Mouse (Mus musculus) forebrain, postnatal 0 days (tissue): ENCODE results near the gene Snx29. TPM values are rescaled to one million over a fixed set of nuclear protein-coding genes. Genes with fewer than 3 reads are reported as not detected.
"Not testable (repeated sequence)": the region's sequence is repeated elsewhere in the genome, so short reads cannot be mapped to it uniquely, and the experiment has no call there.

Experiments used
- ATAC-seq: fragments of 200-750 bp; cut with Nextera tagmentation; 2 replicates; pipeline ENCODE4 v1.8.0; 2017; ENCODE audit warnings: mild to moderate bottlenecking, moderate library complexity
- DNase-seq: peaks from one replicate; pipeline ENCODE4 v3.0.0-alpha.2; 2015
- H3K27ac ChIP-seq: fragments of 300-500 bp; sonication (generic); 2 replicates; pipeline ENCODE4 v1.5.1; 2014; ENCODE audit warnings: low read depth, mild to moderate bottlenecking, antibody characterized with exemption, low read length, moderate library complexity, mixed read lengths
- H3K27me3 ChIP-seq: fragments of 300-500 bp; sonication (generic); 2 replicates; pipeline ENCODE4 v1.6.1; 2014; ENCODE audit warnings: mild to moderate bottlenecking, low read length, mixed read lengths; ENCODE audit not compliant: insufficient read depth
- H3K36me3 ChIP-seq: fragments of 300-500 bp; sonication (generic); 2 replicates; pipeline ENCODE4 v1.6.1; 2014; ENCODE audit warnings: mild to moderate bottlenecking, moderate library complexity; ENCODE audit not compliant: insufficient read depth
- H3K4me1 ChIP-seq: fragments of 300-500 bp; sonication (generic); 2 replicates; pipeline ENCODE4 v1.6.1; 2014; ENCODE audit warnings: antibody characterized with exemption; ENCODE audit not compliant: insufficient read depth
- H3K4me2 ChIP-seq: fragments of 300-500 bp; sonication (generic); 2 replicates; pipeline ENCODE4 v1.6.1; 2014; ENCODE audit warnings: low read depth, mild to moderate bottlenecking, moderate library complexity
- H3K4me3 ChIP-seq: fragments of 300-500 bp; sonication (generic); 2 replicates; pipeline ENCODE4 v1.5.1; 2014; ENCODE audit warnings: low read depth, low read length, mixed read lengths
- H3K9ac ChIP-seq: fragments of 300-500 bp; sonication (generic); 2 replicates; pipeline ENCODE4 v1.6.1; 2014; ENCODE audit warnings: mild to moderate bottlenecking
- H3K9me3 ChIP-seq: fragments of 300-500 bp; sonication (generic); 2 replicates; pipeline ENCODE4 v1.6.1; 2016; ENCODE audit warnings: low read length
- CTCF ChIP-seq: sonication (generic); IDR thresholded peaks from 2 replicates; pipeline ENCODE4 v1.5.1; 2016; ENCODE audit warnings: antibody characterized with exemption, control low read depth, low read depth
- WGBS: fragments of 180-500 bp; shearing (Covaris S2); extraction: QIAGEN DNeasy Blood & Tissue Kit; methylation state at CpG from one replicate; pipeline ENCODE4 v1.1.7; 2014; 5-methylcytosine and 5-hydroxymethylcytosine counted together
- polyA plus RNA-seq: library from polyadenylated mRNA; unstranded; fragments of >200 nt; fragmentation: Nextera tagmentation; extraction: Ambion mirVana; gene quantifications from 2 replicates; pipeline ENCODE4 v1.2.1, GENCODE M21; 2015
- total RNA-seq: library from RNA; depleted of rRNA; stranded (reverse); fragments of >200 nt; gene quantifications from 2 replicates; pipeline ENCODE4 v1.2.3, GENCODE M21; 2014

Snx29 gene
- total and polyA plus RNA-seq, 2 experiments from 2014 or later, result 5.8 to 20.6 TPM

DNA sequence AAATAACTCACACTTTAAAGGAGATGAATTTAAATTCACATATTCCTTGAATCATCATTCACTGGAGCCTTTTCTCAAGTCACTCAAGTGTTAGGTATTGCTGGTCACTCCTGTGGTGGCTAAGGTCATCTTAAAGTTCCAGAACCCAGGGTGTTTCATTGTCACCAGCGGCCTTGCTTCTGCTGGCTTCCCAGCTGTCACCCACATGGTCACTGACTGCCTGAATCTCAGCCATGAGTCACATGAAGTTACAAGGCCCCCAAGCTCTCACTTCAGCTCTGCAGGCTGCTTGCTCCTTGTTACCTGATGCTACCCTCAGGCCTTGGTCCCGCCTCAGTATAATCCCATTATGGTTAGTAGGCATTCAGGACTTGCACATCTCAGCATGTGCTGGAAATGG lies 247.4 kb downstream of the Snx29 start:
- H3K9ac ChIP-seq, result no peak overlapping the region
- H3K9me3 ChIP-seq, result no peaks in the 10 kb centered on the region
- H3K27me3 ChIP-seq, result no peaks in the 10 kb centered on the region
- 62% methylated on average over 2 of the region's 2 CpGs for whole genome bisulfite sequencing
- H3K4me1 ChIP-seq, result no peaks in the 10 kb centered on the region
- DNase-seq, result no peak
- no peak overlapping the region for H3K27ac ChIP-seq
- peaks cover 13% of the 10 kb centered on the region for H3K36me3 ChIP-seq
- no peak for TF ChIP-seq CTCF
- no peak overlapping the region for H3K4me3 ChIP-seq
- H3K4me2 ChIP-seq, result no peak overlapping the region
- ATAC-seq, result no peak

DNA sequence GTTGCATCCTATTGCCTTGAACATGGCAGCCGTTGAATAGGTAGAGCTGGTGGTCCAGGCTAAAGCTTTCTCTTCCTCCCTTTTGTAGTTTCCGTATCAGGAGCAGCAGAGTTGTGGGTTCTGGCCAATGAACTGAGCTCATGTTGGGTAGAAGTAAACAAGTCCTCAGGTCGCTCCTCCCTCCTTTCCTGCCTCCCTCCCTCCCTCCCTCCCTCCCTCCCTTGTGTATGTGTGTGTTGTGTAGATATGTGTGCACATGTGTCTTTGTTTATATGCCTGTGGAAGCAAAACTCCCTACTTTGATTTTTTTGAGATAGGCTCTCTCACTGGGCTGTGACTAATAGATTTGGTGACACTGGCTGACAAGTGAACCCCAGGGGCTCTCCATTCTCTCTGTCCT lies 251.8 kb downstream of the Snx29 start:
- Histone ChIP-seq H3K27me3 (no peaks in the 10 kb centered on the region), H3K9me3 (no peaks in the 10 kb centered on the region), H3K4me2 (no peak overlapping the region), H3K4me3 (no peak overlapping the region), H3K36me3 (peaks cover 13% of the 10 kb centered on the region), H3K9ac (no peak overlapping the region), H3K27ac (no peak overlapping the region), H3K4me1 (peaks cover 2% of the 10 kb centered on the region; the same call in 1 of the 2 replicates)
- no peak for TF ChIP-seq CTCF
- no peak for ATAC-seq
- no peak for DNase-seq
- WGBS, result 84% methylated on average over 3 of the region's 3 CpGs

- WGBS, result 62% methylated on average over 3 of the region's 3 CpGs
- not testable (repeated sequence) for ATAC-seq, H3K4me2 ChIP-seq, H3K9me3 ChIP-seq, H3K4me3 ChIP-seq, DNase-seq, H3K27ac ChIP-seq, H3K27me3 ChIP-seq, H3K9ac ChIP-seq
- H3K36me3 ChIP-seq, result peaks cover 13% of the 10 kb centered on the region
- H3K4me1 ChIP-seq, result peaks cover 13% of the 10 kb centered on the region; the same call in 1 of the 2 replicates
Observed at GRCm38 (mm10) chr16:11575733-11576132, 253.0 kb downstream of the Snx29 start.

DNA sequence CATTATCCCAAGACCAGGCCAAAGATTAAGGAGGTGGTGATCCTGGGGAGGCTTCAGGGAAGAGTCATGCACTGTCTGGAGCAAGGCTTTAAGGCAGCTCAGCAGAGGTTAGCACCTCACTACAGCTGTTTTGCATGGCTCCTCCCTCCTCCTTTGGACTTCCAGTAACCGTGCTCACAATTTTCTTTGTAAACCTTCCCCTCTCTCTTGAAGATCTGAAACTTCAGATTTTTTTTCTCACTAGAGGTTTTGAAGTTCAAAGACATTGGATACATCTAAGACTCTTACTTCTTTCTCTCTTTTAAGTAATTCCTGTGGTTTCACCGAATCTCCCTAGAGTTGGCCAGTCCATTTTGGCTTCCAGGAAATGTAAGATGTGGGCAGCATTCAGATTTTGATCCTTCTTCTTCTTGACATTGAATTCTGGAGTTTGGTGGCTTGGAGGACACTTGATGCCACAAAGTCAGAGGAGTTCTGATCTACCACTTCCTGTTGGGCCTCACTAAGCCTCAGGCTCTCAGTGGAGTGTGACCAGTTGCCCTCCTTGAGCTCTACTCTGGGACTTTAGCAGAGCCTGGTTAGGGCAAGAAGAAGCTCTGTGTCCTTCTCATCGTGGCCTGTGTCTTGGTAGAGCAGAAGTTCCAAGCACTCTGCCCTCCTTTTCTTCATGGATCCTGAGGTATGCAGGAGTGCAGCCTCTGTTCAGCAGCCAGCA lies 255.0 kb downstream of the Snx29 start:
- DNase-seq (no peak), ATAC-seq (no peak)
- Histone ChIP-seq H3K4me1 (peaks cover 13% of the 10 kb centered on the region; the same call in 1 of the 2 replicates), H3K4me3 (no peak overlapping the region), H3K4me2 (no peak overlapping the region), H3K27ac (no peak overlapping the region), H3K9me3 (no peaks in the 10 kb centered on the region), H3K36me3 (peaks cover 3% of the 10 kb centered on the region; the same call in 1 of the 2 replicates), H3K27me3 (no peaks in the 10 kb centered on the region), H3K9ac (no peak overlapping the region)
- TF ChIP-seq CTCF, result no peak
- 80% methylated on average over 3 of the region's 3 CpGs for WGBS

GRCm38 (mm10) chr16:11579676-11580098 lies 257.0 kb downstream of the Snx29 start:
- Histone ChIP-seq H3K4me1 (peaks cover 13% of the 10 kb centered on the region; the same call in 1 of the 2 replicates), H3K4me3 (no peak overlapping the region), H3K27ac (no peak overlapping the region), H3K9ac (no peak overlapping the region), H3K4me2 (no peak overlapping the region), H3K36me3 (no peaks in the 10 kb centered on the region), H3K27me3 (no peaks in the 10 kb centered on the region), H3K9me3 (no peaks in the 10 kb centered on the region)
- peak; percentile 87 for TF ChIP-seq CTCF
- DNase-seq (peak; percentile 71), ATAC-seq (peak; percentile 90)
- 34% methylated on average over 4 of the region's 4 CpGs for WGBS

DNA sequence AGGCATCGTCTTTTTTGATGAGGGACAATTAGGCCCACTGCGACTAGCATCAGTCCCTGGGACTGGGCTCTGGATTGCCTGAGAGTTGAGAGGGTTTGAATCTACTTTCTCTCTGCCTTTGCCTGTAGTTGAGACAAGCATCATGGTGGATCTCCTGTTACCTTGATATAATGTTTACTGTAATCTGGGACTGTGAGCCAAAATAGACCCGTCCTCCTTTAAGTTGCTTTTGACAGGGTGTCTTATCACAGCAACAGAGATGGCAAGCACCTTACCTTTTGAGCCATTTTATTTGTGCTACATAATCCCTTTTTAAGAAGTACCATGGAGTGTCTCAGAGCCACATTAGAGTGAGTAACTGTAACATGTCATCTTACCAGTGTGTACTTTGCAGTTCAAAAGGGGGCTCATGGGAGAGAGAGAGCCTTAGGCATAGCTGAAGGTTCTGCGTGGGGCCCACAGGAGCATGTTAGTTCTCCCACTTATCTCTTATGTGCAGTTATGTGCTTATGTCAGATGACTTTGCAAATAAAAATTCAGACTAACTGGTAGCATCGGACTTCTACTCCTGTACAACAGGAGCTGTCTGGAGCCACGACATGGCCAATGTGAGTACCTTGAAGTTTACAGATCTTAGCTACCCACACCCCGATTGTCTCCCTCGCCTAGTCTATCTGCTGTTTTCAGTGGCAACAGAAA lies 261.4 kb downstream of the Snx29 start:
- no peak for ATAC-seq
- no peaks in the 10 kb centered on the region for H3K9me3 ChIP-seq
- no peak for TF ChIP-seq CTCF
- H3K27ac ChIP-seq, result no peak overlapping the region
- no peaks in the 10 kb centered on the region for H3K36me3 ChIP-seq
- no peaks in the 10 kb centered on the region for H3K27me3 ChIP-seq
- 95% methylated on average over 8 of the region's 8 CpGs for WGBS
- no peak overlapping the region for H3K4me2 ChIP-seq
- DNase-seq, result no peak
- H3K4me3 ChIP-seq, result no peak overlapping the region
- no peak overlapping the region for H3K9ac ChIP-seq
- H3K4me1 ChIP-seq, result peaks cover 13% of the 10 kb centered on the region; the same call in 1 of the 2 replicates

DNA sequence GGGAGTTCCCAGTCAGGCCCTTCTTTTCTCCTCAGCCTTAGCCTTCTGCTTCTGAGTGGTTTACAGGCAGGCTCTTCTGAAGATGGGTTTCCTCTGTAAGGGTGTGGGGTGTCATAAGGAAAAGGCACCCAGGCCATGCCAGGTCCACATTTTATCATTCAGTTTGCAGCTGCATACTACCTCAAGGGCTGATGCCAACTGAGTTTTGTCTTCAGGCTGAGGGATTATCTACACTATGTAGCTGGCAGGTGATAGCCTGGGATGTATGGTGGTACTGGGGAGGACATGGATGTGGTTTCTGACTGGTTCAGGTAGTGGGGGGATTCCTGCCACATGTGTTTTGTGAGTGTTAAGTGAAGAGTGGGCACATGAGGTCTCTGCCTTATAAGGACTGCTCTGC lies 266.0 kb downstream of the Snx29 start:
- Histone ChIP-seq H3K27me3 (no peaks in the 10 kb centered on the region), H3K4me3 (no peak overlapping the region), H3K9me3 (no peaks in the 10 kb centered on the region), H3K27ac (no peak overlapping the region), H3K4me2 (no peak overlapping the region), H3K9ac (no peak overlapping the region), H3K36me3 (no peaks in the 10 kb centered on the region), H3K4me1 (no peaks in the 10 kb centered on the region)
- no peak for DNase-seq
- TF ChIP-seq CTCF, result no peak
- no peak for ATAC-seq
